Mouse (Mus musculus) mature B cell (primary cell): Measurements from ENCODE around the gene Ndufb6.
"Not testable (repeated sequence)": the region's sequence is repeated elsewhere in the genome, so short reads cannot be mapped to it uniquely, and the experiment has no call there.

Experiments used
- in situ Hi-C: fragments of 300-500 bp; cut with MboI; formaldehyde crosslinking; loops from 2 replicates; pipeline ENCODE4 v1.14.3; 2019

Gene Ndufb6

GRCm38 (mm10) chr4:40279276-40279900, at the start of gene Ndufb6:
Gene Ndufb6 (minus strand): TSS chr4:40279421.
- in situ Hi-C loops: no loop called here

- in situ Hi-C loops: no loop called here
Observed at GRCm38 (mm10) chr4:40327161-40327560, 47.9 kb upstream of the Ndufb6 start.

- in situ Hi-C loops: no loop called here
Observed at GRCm38 (mm10) chr4:40324620-40325019, 45.4 kb upstream of the Ndufb6 start.

GRCm38 (mm10) chr4:40317404-40317803, 38.2 kb upstream of the Ndufb6 start:
- in situ Hi-C loops: no loop called here

GRCm38 (mm10) chr4:40313026-40313425, 33.8 kb upstream of the Ndufb6 start:
- in situ Hi-C loops: no loop called here

GRCm38 (mm10) chr4:40312213-40312612, 33.0 kb upstream of the Ndufb6 start:
- in situ Hi-C loops: no loop called here

- in situ Hi-C loops: no loop called here
Observed at GRCm38 (mm10) chr4:40310796-40311383, 31.7 kb upstream of the Ndufb6 start.

- in situ Hi-C loops: no loop called here
Observed at GRCm38 (mm10) chr4:40309682-40310081, 30.5 kb upstream of the Ndufb6 start.

- in situ Hi-C loops: no loop called here
Observed at GRCm38 (mm10) chr4:40302445-40303125, 23.4 kb upstream of the Ndufb6 start.

GRCm38 (mm10) chr4:40301076-40301789, 22.0 kb upstream of the Ndufb6 start:
- in situ Hi-C loops: no loop called here

GRCm38 (mm10) chr4:40299169-40299568, 19.9 kb upstream of the Ndufb6 start:
- in situ Hi-C loops: no loop called here

GRCm38 (mm10) chr4:40291511-40291910, 12.3 kb upstream of the Ndufb6 start:
- in situ Hi-C loops: not testable (repeated sequence)

- in situ Hi-C loops: loop anchor here (10.0 kb wide), 1 partner anchor 386 kb away; no protein-coding TSS in a partner anchor
Observed at GRCm38 (mm10) chr4:40289046-40289445, 9.8 kb upstream of the Ndufb6 start.

GRCm38 (mm10) chr4:40287415-40287814, 8.2 kb upstream of the Ndufb6 start:
- in situ Hi-C loops: loop anchor here (10.0 kb wide), 1 partner anchor 387 kb away; no protein-coding TSS in a partner anchor

GRCm38 (mm10) chr4:40285582-40285981, 6.4 kb upstream of the Ndufb6 start:
- in situ Hi-C loops: loop anchor here (10.0 kb wide), 1 partner anchor 389 kb away; no protein-coding TSS in a partner anchor

GRCm38 (mm10) chr4:40278880-40279275, 343 bp downstream of the Ndufb6 start:
- in situ Hi-C loops: no loop called here

- in situ Hi-C loops: no loop called here
Observed at GRCm38 (mm10) chr4:40269430-40270032, 9.7 kb downstream of the Ndufb6 start, which contains the start of the genes Smim27 and Topors. Gene Smim27 (plus strand): TSS chr4:40269579. Gene Topors (minus strand): TSS chr4:40269850.

GRCm38 (mm10) chr4:40268835-40269234, 10.4 kb downstream of the Ndufb6 start:
- in situ Hi-C loops: no loop called here

GRCm38 (mm10) chr4:40268204-40268813, 10.9 kb downstream of the Ndufb6 start:
- in situ Hi-C loops: no loop called here

- in situ Hi-C loops: no loop called here
Observed at GRCm38 (mm10) chr4:40267681-40268080, 11.5 kb downstream of the Ndufb6 start.

- in situ Hi-C loops: no loop called here
Observed at GRCm38 (mm10) chr4:40264321-40264720, 14.9 kb downstream of the Ndufb6 start.
